Mouse (Mus musculus) T-helper 1 cell (primary cell): ENCODE data around the gene Omt2b.
"Not testable (repeated sequence)": the region's sequence is repeated elsewhere in the genome, so short reads cannot be mapped to it uniquely, and the experiment has no call there.

Experiments used
- in situ Hi-C: fragments of 300-600 bp; cut with MboI, MseI; formaldehyde crosslinking; loops from one replicate; pipeline ENCODE4 v1.15.1; 2025; ENCODE audit warnings: high pct_unique_total_duplicates

Omt2b gene

GRCm38 (mm10) chr9:78327289-78327688 lies at the start of gene Omt2b:
Gene Omt2b, plus strand, starts transcription at chr9:78327589.
- in situ Hi-C loops: not testable (repeated sequence)

- in situ Hi-C loops: not testable (repeated sequence)
Observed at GRCm38 (mm10) chr9:78282002-78282711, 45.2 kb upstream of the Omt2b start.

GRCm38 (mm10) chr9:78289063-78289462 lies 38.3 kb upstream of the Omt2b start:
- in situ Hi-C loops: not testable (repeated sequence)

GRCm38 (mm10) chr9:78289723-78290122 lies 37.7 kb upstream of the Omt2b start, which contains the start of gene Gm10639:
Gene Gm10639, plus strand, starts transcription at chr9:78289923.
- in situ Hi-C loops: loop anchor here (5.0 kb wide), 1 partner anchor 58 kb away; no protein-coding TSS in a partner anchor

GRCm38 (mm10) chr9:78292462-78292861 lies 34.9 kb upstream of the Omt2b start:
- in situ Hi-C loops: loop anchor here (5.0 kb wide), 1 partner anchor 55 kb away; no protein-coding TSS in a partner anchor

GRCm38 (mm10) chr9:78293683-78294082 lies 33.7 kb upstream of the Omt2b start:
- in situ Hi-C loops: loop anchor here (5.0 kb wide), 1 partner anchor 54 kb away; no protein-coding TSS in a partner anchor

GRCm38 (mm10) chr9:78294781-78295180 lies 32.6 kb upstream of the Omt2b start:
- in situ Hi-C loops: loop anchor here (5.0 kb wide), 1 partner anchor 53 kb away; no protein-coding TSS in a partner anchor

- in situ Hi-C loops: not testable (repeated sequence)
Observed at GRCm38 (mm10) chr9:78296089-78296488, 31.3 kb upstream of the Omt2b start.

GRCm38 (mm10) chr9:78298232-78298631 lies 29.2 kb upstream of the Omt2b start:
- in situ Hi-C loops: no loop called here

GRCm38 (mm10) chr9:78299143-78299542 lies 28.2 kb upstream of the Omt2b start:
- in situ Hi-C loops: not testable (repeated sequence)

- in situ Hi-C loops: not testable (repeated sequence)
Observed at GRCm38 (mm10) chr9:78308122-78308521, 19.3 kb upstream of the Omt2b start.

- in situ Hi-C loops: no loop called here
Observed at GRCm38 (mm10) chr9:78314696-78315095, 12.7 kb upstream of the Omt2b start, which contains the start of gene Omt2a. Gene Omt2a, minus strand, starts transcription at chr9:78314796.

GRCm38 (mm10) chr9:78319499-78319898 lies 7.9 kb upstream of the Omt2b start:
- in situ Hi-C loops: no loop called here

- in situ Hi-C loops: not testable (repeated sequence)
Observed at GRCm38 (mm10) chr9:78337050-78337449, 9.7 kb downstream of the Omt2b start.

- in situ Hi-C loops: not testable (repeated sequence)
Observed at GRCm38 (mm10) chr9:78340324-78340723, 12.9 kb downstream of the Omt2b start.

GRCm38 (mm10) chr9:78342494-78342893 lies 15.1 kb downstream of the Omt2b start:
- in situ Hi-C loops: not testable (repeated sequence)

GRCm38 (mm10) chr9:78343055-78343454 lies 15.7 kb downstream of the Omt2b start:
- in situ Hi-C loops: not testable (repeated sequence)

- in situ Hi-C loops: loop anchor here (5.0 kb wide), 1 partner anchor 53 kb away; no protein-coding TSS in a partner anchor
Observed at GRCm38 (mm10) chr9:78345235-78345634, 17.8 kb downstream of the Omt2b start.

- in situ Hi-C loops: loop anchor here (5.0 kb wide), 1 partner anchor 55 kb away; no protein-coding TSS in a partner anchor
Observed at GRCm38 (mm10) chr9:78347004-78347403, 19.6 kb downstream of the Omt2b start.

GRCm38 (mm10) chr9:78348206-78349004 lies 21.0 kb downstream of the Omt2b start:
- in situ Hi-C loops: loop anchor here (5.0 kb wide), 1 partner anchor 56 kb away; no protein-coding TSS in a partner anchor

- in situ Hi-C loops: loop anchor here (5.0 kb wide), 1 partner anchor 57 kb away; no protein-coding TSS in a partner anchor
Observed at GRCm38 (mm10) chr9:78349141-78349540, 21.8 kb downstream of the Omt2b start.

GRCm38 (mm10) chr9:78350007-78350406 lies 22.6 kb downstream of the Omt2b start:
- in situ Hi-C loops: loop anchor here (10.0 kb wide), 1 partner anchor 1045 kb away; no protein-coding TSS in a partner anchor
